Mouse (Mus musculus) cerebellum, adult 2 months (tissue): ENCODE measurements around the gene Esrrb.

Experiments
- CTCF ChIP-seq: fragments of 200-500 bp; IDR thresholded peaks from 2 replicates; pipeline ENCODE4 v1.5.1; 2011; ENCODE audit warnings: low read depth, mild to moderate bottlenecking, control low read depth, low read length, moderate library complexity, borderline replicate concordance; ENCODE audit not compliant: insufficient read depth
- POLR2A ChIP-seq: fragments of 200-500 bp; IDR thresholded peaks from 2 replicates; pipeline ENCODE4 v1.6.1; 2011; ENCODE audit warnings: low read length, control low read depth, borderline replicate concordance; ENCODE audit not compliant: insufficient read depth

GRCm38 (mm10) chr12:86534283-86534682 lies 173.4 kb downstream of the Esrrb start:
- TF ChIP-seq CTCF (no peak), POLR2A (no peak)
